Mouse (Mus musculus): ENCODE measurements around the gene Hspe1. TPM values are rescaled to one million over a fixed set of nuclear protein-coding genes. Genes with fewer than 3 reads are reported as not detected.
"Not testable (repeated sequence)": the region's sequence is repeated elsewhere in the genome, so short reads cannot be mapped to it uniquely, and the experiment has no call there.

The Hspe1 gene
- total RNA-seq (2021) = 100 to 1,000 TPM in 1 of 2 experiments, 10 to 100 TPM in 1; 95.7 to 106 TPM
- long read RNA-seq, transcript Hspe1-201 (4 exons, 774 nt) = major isoform, 59 of 61 reads
- long read RNA-seq, partial matches to known transcripts = 2 of 61 reads
- long read RNA-seq, other reads (novel, unspliced or antisense) = 0 of 61 reads

DNA sequence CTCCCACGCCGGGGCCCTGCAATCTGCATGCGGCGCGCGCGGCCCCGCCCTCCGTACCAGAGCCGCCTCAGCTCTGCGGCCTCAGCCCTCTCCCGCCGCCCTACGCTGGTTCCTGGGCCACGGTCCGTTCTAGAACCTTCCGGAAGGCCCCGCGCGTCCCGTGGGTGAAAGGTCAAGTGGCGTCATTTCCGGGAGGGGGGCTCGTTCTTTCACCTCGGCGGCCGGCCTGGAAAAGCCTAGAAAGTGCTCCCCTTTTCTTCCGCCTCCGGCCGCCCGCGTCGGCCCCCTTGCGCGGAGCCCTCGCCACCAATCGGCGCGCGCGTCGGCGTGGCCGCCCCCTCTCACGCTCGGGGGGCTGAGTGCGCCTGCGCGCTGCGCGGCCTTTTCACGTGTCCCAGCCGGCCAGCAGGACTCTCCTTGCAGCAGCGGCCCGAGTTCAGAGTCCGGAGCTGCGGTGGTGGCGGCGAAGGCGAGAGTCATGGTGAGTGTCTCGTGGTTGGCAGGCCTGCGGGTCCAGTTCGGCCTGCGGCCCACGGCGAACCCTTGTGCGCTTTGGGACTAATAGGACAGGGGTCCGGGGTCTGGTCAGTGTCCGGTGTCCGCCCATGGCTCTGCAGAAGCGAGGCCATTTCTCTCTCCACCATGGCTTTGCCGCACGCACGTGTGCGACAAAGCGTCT is at the start of gene Hspe1, which contains the start of gene Hspd1:
Hspe1 (plus strand) TSS at position 201 of the 679 bp plus-strand sequence.
Hspd1 (minus strand) TSS at position 312 of the 679 bp plus-strand sequence.
- DNase-seq (ENCODE audit: low spot score in 2 of 2) = peak; percentile 98

DNA sequence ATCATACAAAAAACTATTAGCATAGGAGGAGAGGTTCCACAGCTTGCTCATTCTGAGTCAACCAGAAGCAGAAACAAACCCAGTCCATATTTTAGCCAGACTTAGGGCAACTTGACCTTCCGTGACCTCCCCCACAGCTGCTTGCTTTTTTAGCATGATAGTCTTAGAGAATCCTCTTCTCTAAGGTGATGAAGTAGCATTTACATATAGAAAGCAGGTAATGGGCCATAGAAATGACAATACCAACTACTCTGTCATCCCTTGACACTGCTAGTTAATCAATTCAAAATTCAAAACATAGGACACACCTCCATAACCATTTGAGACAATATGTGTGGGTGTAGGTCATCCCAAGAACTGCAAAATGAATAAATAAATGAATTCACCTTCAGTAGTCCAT is 48.0 kb upstream of the Hspe1 start:
- no peak for DNase-seq (ENCODE audit: low spot score in 2 of 2)

- no peak for DNase-seq (ENCODE audit: low spot score in 2 of 2)
These were observed 46.2 kb upstream of the Hspe1 start for GRCm38 (mm10) chr1:55041691-55042090.

DNA sequence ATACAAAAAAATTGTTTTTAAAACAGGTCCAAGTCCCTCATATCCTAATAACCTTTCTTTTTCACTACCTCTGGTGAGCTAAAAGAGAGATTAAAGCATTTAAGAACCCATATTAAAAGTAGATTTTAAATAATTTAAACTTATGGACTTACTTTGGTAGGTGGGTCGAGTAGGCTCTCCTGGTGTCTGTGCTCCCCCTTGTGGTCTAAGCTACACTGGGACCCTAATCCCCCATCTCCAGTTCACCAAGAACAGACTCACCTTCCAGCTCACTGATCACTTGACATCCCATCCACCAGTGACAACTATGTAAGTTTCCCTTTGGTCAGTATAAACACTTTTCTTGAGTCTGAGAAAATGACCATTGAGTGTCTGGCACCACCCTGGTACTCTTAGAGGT is 45.7 kb upstream of the Hspe1 start:
- DNase-seq (ENCODE audit: low spot score in 2 of 2) = no peak

DNA sequence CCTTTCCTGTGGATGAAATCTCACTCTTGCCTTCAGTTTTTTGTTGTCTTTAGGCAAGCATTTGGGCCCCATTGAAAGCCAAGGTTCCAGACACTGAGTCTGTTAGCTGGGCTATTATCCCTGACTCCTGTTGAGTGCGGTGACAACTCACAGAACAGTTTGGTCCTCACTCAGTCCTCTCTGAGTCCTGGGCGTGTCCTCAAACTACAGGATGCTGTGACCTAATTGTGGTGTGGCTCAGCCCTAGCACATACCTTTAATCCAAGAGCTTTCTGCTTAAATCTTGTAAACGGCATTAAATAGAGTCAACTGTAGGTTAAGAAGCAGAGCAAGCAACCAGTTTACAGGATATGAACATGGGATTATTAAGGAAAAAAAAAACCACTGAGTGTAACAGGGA is 44.8 kb upstream of the Hspe1 start:
- no peak for DNase-seq (ENCODE audit: low spot score in 2 of 2)

GRCm38 (mm10) chr1:55048841-55049587 is 38.9 kb upstream of the Hspe1 start:
- no peak for DNase-seq (ENCODE audit: low spot score in 2 of 2)

GRCm38 (mm10) chr1:55051671-55052070 is 36.3 kb upstream of the Hspe1 start:
- no peak for DNase-seq (ENCODE audit: low spot score in 2 of 2)

DNA sequence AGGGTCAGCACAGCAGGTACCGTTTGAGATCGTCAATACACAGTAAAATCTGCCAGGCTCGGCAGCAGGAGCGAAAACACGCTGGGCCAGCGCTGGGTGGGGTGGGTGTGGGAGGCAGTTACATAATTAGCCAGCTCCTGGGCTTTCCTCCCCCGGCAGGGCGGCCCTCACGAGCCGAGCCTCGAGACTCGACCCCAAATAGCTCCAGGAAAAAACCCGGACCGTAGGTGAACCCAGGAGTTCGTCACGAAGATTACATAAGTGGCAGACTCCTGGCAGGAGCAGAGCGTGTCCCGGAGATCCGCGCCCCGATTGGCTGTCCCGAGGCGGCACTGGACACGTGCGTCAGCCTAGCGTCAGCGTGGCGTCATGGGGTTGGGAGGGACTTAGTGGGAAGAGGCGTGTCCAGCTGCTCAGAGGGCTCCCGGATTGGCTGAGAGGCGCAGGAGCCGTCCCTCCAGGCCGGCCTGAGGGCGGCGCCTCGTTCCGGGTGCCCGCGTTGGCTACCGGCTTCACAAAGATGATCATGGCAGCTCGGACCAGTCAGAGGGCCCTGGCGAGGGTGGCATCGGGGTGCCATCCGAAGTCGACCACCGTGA is 35.5 kb upstream of the Hspe1 start, which contains the start of gene Coq10b:
Coq10b (plus strand) TSS at position 416 of the 599 bp plus-strand sequence.
- peak; percentile 99 to 100 for DNase-seq (ENCODE audit: low spot score in 2 of 2)

GRCm38 (mm10) chr1:55053005-55053404 is 34.9 kb upstream of the Hspe1 start:
- no peak for DNase-seq (ENCODE audit: low spot score in 2 of 2)

DNA sequence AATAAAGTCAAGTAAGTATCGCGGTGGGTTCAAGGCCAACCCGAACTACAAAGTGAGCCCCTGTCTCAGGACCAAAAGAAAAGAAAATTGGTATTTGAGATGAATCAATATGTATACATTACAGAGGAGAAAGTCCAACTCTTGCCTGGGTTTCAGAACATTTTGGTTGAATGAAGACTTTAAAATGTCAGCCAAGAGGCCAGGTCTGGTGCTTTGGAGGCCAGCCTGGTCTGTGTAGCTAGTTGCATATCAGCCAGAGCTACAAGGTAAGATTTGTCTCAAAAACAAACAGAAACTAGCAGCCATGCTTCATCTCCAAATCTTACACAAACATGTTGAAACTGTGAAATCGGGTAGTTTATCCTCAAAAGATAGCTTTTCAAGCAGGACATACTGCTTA is 34.3 kb upstream of the Hspe1 start:
- no peak for DNase-seq (ENCODE audit: low spot score in 2 of 2)

GRCm38 (mm10) chr1:55055322-55056115 is 32.4 kb upstream of the Hspe1 start:
- DNase-seq (ENCODE audit: low spot score in 2 of 2) = no peak

DNA sequence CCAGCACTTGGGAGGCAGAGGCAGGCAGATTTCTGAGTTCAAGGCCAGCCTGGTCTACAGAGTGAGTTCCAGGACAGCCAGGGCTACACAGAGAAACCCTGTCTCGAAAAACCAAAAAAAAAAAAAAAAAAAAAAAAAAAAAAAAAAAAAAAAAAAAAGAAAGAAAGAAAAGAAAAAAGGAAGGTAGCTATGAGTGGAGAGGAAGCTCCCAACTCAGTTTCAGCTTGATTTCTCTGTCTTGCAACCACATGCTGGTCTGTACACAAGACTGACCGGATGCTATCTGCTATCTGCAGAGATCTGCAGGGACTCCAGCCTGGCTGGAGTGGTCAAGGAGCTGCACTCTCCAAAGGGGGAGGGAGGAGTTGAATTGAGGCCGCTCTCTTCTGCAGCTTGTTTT is 29.5 kb upstream of the Hspe1 start:
- DNase-seq (ENCODE audit: low spot score in 2 of 2) = not testable (repeated sequence)

GRCm38 (mm10) chr1:55061099-55061498 is 26.8 kb upstream of the Hspe1 start:
- DNase-seq (ENCODE audit: low spot score in 2 of 2) = no peak

DNA sequence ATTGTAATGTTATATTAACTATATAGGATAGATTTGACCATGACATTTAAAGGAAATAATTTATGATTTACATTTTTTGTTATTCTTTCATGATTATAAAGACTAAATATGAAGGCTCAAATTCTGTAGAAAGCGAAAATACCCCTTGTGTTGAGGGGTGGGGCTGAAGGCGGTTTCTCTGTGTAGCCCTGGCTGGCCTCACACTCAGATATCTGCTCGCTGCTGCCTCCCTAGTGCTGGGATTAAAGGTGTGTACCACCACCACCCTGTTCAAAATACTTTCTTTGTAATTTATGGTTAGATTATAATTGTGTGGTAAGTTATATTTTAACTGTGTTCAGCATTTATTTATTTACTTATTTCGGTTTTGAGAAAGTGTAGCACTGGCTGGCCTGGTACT is 26.2 kb upstream of the Hspe1 start:
- DNase-seq (ENCODE audit: low spot score in 2 of 2) = no peak

- not testable (repeated sequence) for DNase-seq (ENCODE audit: low spot score in 2 of 2)
These were observed 15.6 kb upstream of the Hspe1 start for GRCm38 (mm10) chr1:55072328-55072727.

GRCm38 (mm10) chr1:55074757-55075156 is 13.2 kb upstream of the Hspe1 start:
- DNase-seq (ENCODE audit: low spot score in 2 of 2) = no peak

DNA sequence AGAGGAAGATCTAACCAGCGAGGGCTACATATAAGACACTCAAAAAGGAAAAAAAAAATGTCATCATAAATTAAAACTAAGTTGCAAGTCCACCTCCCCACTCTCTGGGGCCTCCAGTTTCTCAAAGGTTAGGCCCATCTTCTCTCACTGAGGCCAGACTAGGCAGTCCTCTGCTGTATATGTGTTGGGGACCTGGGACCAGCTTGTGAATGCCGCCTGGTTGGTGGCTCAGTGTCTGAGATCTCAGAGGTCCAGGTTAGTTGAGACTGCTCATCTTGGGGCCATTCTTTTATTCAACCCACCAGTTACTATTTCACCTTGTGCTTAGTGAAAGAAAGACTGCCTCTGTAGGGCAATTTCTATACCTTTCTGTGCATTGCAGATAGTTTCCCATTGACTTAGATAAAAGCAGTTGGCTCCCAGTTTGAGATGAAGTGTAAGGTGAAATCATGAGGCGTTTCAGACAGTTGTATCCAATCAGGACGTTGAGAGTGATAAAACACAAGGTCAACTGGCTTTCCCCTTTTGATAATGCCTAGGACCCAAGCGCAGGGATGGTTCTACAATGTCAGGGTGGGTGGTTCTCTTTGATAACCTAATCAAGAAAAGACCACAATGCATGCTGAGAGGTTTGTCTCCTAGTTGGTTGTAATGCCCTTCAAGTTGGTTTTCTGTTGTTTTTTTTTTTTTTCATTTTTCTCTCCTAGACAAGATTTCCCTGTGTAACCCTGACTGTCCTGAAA is 12.1 kb upstream of the Hspe1 start:
- DNase-seq (ENCODE audit: low spot score in 2 of 2) = no peak

DNA sequence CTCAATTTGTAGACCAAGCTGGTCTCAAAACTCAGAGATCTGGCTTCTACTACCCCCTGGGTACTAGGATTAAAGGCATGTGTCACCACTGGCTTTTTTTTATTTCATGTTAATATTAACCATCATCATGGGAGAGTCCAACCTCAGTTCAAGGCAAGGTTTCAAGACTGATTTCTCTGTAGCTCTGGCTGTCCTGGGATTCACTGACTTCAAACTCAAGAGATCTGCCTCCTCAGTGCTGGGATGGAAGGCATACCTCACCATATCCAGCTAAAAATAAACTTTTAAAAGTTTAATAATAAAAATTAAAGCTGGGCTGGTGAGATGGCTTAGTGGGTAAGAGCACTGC is 11.6 kb upstream of the Hspe1 start:
- no peak for DNase-seq (ENCODE audit: low spot score in 2 of 2)

- DNase-seq (ENCODE audit: low spot score in 2 of 2) = no peak
These were observed 10.9 kb upstream of the Hspe1 start for GRCm38 (mm10) chr1:55076849-55077516.

- no peak for DNase-seq (ENCODE audit: low spot score in 2 of 2)
These were observed 8.3 kb upstream of the Hspe1 start for GRCm38 (mm10) chr1:55079677-55080076.

Data from layer of hippocampus, adult 18-20 months (tissue).